Mouse (Mus musculus) heart, postnatal 0 days (tissue): ENCODE measurements around the gene Ccdc30. TPM values are rescaled to one million over a fixed set of nuclear protein-coding genes. Genes with fewer than 3 reads are reported as not detected.

Source experiments
- ATAC-seq: fragments of 200-750 bp; cut with Nextera tagmentation; 2 replicates; pipeline ENCODE4 v1.8.0; 2017; ENCODE audit warnings: low read depth, moderate number of reproducible peaks, moderate library complexity; ENCODE audit not compliant: insufficient read depth
- DNase-seq: peaks from one replicate; pipeline ENCODE4 v3.0.0-alpha.2; 2016; ENCODE audit warnings: low spot score
- H3K27ac ChIP-seq: fragments of 300-500 bp; sonication (generic); 2 replicates; pipeline ENCODE4 v1.5.1; 2014; ENCODE audit warnings: low read depth, mild to moderate bottlenecking
- H3K27me3 ChIP-seq: fragments of 300-500 bp; sonication (generic); 2 replicates; pipeline ENCODE4 v1.6.1; 2014; ENCODE audit warnings: low read length, mixed read lengths; ENCODE audit not compliant: control insufficient read depth, insufficient read depth
- H3K36me3 ChIP-seq: fragments of 300-500 bp; sonication (generic); replicated peaks from 2 replicates; pipeline ENCODE4 v1.6.1; 2014; ENCODE audit warnings: low read length, mixed read lengths; ENCODE audit not compliant: control insufficient read depth, insufficient read depth
- H3K4me1 ChIP-seq: fragments of 300-500 bp; sonication (generic); 2 replicates; pipeline ENCODE4 v1.6.1; 2014; ENCODE audit warnings: antibody characterized with exemption; ENCODE audit not compliant: control insufficient read depth, insufficient read depth
- H3K4me2 ChIP-seq: fragments of 300-500 bp; sonication (generic); 2 replicates; pipeline ENCODE4 v1.6.1; 2014; ENCODE audit warnings: low read depth, mild to moderate bottlenecking, low read length, moderate library complexity
- H3K4me3 ChIP-seq: fragments of 300-500 bp; sonication (generic); 2 replicates; pipeline ENCODE4 v1.5.1; 2014; ENCODE audit warnings: low read depth, low read length
- H3K9ac ChIP-seq: fragments of 300-500 bp; sonication (generic); replicated peaks from 2 replicates; pipeline ENCODE4 v1.6.1; 2014; ENCODE audit warnings: low read depth, low read length, mixed read lengths
- H3K9me3 ChIP-seq: fragments of 300-500 bp; sonication (generic); replicated peaks from 2 replicates; pipeline ENCODE4 v1.6.1; 2016; ENCODE audit warnings: low read length; ENCODE audit not compliant: control insufficient read depth
- CTCF ChIP-seq: IDR thresholded peaks from 2 replicates; pipeline ENCODE4 v1.5.1; 2016; ENCODE audit warnings: antibody characterized with exemption, control low read depth, low read depth
- EP300 ChIP-seq: IDR thresholded peaks from 2 replicates; pipeline ENCODE4 v1.6.1; 2016; ENCODE audit warnings: antibody characterized with exemption, low read depth
- WGBS: fragments of 180-500 bp; shearing (Covaris S2); extraction: QIAGEN DNeasy Blood & Tissue Kit; methylation state at CpG from one replicate; pipeline ENCODE4 v1.1.7; 2014; 5-methylcytosine and 5-hydroxymethylcytosine counted together
- polyA plus RNA-seq: library from polyadenylated mRNA; unstranded; fragments of >200 nt; fragmentation: Nextera tagmentation; extraction: Ambion mirVana; gene quantifications from 2 replicates; pipeline ENCODE4 v1.2.1, GENCODE M21; 2015
- total RNA-seq: library from RNA; depleted of rRNA; stranded (reverse); fragments of >200 nt; gene quantifications from 2 replicates; pipeline ENCODE4 v1.2.3, GENCODE M21; 2014; ENCODE audit warnings: low replicate concordance

Ccdc30 gene
- total and polyA plus RNA-seq, 2 experiments from 2014 or later: 2.3 TPM; not detected in 1

- no peaks in the 10 kb centered on the region for H3K27me3 ChIP-seq
- H3K4me1 ChIP-seq: peaks cover 13% of the 10 kb centered on the region
- H3K36me3 ChIP-seq: peaks cover 22% of the 10 kb centered on the region
- peak overlapping the region; percentile 83 for H3K27ac ChIP-seq
- H3K9ac ChIP-seq: 0 out of 2 replicates have a peak overlapping the region, but pooled peaks have one; percentile 44
- 30% methylated on average over 10 of the region's 10 CpGs for WGBS
- peak overlapping the region; percentile 93 for H3K4me2 ChIP-seq
- H3K4me3 ChIP-seq: peak overlapping the region; percentile 62
- ATAC-seq: peak; percentile 9; the same call in 1 of the 2 replicates
- TF ChIP-seq EP300 (no peak), CTCF (no peak)
- no peaks in the 10 kb centered on the region for H3K9me3 ChIP-seq
- DNase-seq: no peak
Measured at GRCm38 (mm10) chr4:119320896-119321550, 94.3 kb downstream of the Ccdc30 start.

GRCm38 (mm10) chr4:119320131-119320830 lies 95.0 kb downstream of the Ccdc30 start, which contains the start of gene Ppih:
TSS of gene Ppih (minus strand) at chr4:119320546.
- H3K27me3 ChIP-seq: no peaks in the 10 kb centered on the region
- WGBS: under 1% methylated on average over 44 of the region's 44 CpGs
- TF ChIP-seq EP300: no peak
- peak within 1 kb of the TSS; percentile 44 for H3K9ac ChIP-seq
- H3K9me3 ChIP-seq: no peaks in the 10 kb centered on the region
- ATAC-seq (peak; percentile 97), DNase-seq (peak; percentile 92)
- peaks cover 29% of the 10 kb centered on the region for H3K36me3 ChIP-seq
- H3K4me1 ChIP-seq: peaks cover 13% of the 10 kb centered on the region
- H3K27ac ChIP-seq: peak within 1 kb of the TSS; percentile 83
- peak within 1 kb of the TSS; percentile 93 for H3K4me2 ChIP-seq
- H3K4me3 ChIP-seq: peak within 1 kb of the TSS; percentile 62

GRCm38 (mm10) chr4:119313756-119314155 lies 101.6 kb downstream of the Ccdc30 start:
- WGBS: 88% methylated on average over 1 of the region's 1 CpGs
- Histone ChIP-seq H3K27me3 (no peaks in the 10 kb centered on the region), H3K4me2 (no peak overlapping the region), H3K9ac (no peak overlapping the region), H3K36me3 (peaks cover 63% of the 10 kb centered on the region), H3K9me3 (no peaks in the 10 kb centered on the region), H3K27ac (no peak overlapping the region), H3K4me3 (no peak overlapping the region), H3K4me1 (no peaks in the 10 kb centered on the region)
- DNase-seq (no peak), ATAC-seq (no peak)
- no peak for TF ChIP-seq EP300

- TF ChIP-seq EP300 (no peak), CTCF (no peak)
- Histone ChIP-seq H3K4me2 (no peak overlapping the region), H3K27me3 (no peaks in the 10 kb centered on the region), H3K4me1 (no peaks in the 10 kb centered on the region), H3K27ac (no peak overlapping the region), H3K36me3 (peaks cover 26% of the 10 kb centered on the region), H3K4me3 (no peak overlapping the region), H3K9ac (no peak overlapping the region), H3K9me3 (no peaks in the 10 kb centered on the region)
- DNase-seq: no peak
- 88% methylated on average over 5 of the region's 5 CpGs for WGBS
- ATAC-seq: no peak
Measured at GRCm38 (mm10) chr4:119305418-119305817, 109.9 kb downstream of the Ccdc30 start.

- 83% methylated on average over 8 of the region's 8 CpGs for WGBS
- TF ChIP-seq EP300: no peak
- TF ChIP-seq CTCF: no peak
- H3K9ac ChIP-seq: no peak overlapping the region
- peaks cover 12% of the 10 kb centered on the region for H3K36me3 ChIP-seq
- DNase-seq (no peak), ATAC-seq (no peak)
- H3K4me2 ChIP-seq: no peak overlapping the region
- no peaks in the 10 kb centered on the region for H3K9me3 ChIP-seq
- no peak overlapping the region for H3K27ac ChIP-seq
- H3K27me3 ChIP-seq: no peaks in the 10 kb centered on the region
- no peak overlapping the region for H3K4me3 ChIP-seq
- no peaks in the 10 kb centered on the region for H3K4me1 ChIP-seq
Measured at GRCm38 (mm10) chr4:119303291-119303690, 112.0 kb downstream of the Ccdc30 start.
